Mouse (Mus musculus) induced T-regulatory cell, adult 2 months (primary cell): Measurements from ENCODE around the gene Gm20498.

Source experiments
- DNase-seq: peaks from one replicate; pipeline ENCODE4 v3.0.0-alpha.2; 2012; ENCODE audit warnings: low read depth

Gm20498 gene

DNA sequence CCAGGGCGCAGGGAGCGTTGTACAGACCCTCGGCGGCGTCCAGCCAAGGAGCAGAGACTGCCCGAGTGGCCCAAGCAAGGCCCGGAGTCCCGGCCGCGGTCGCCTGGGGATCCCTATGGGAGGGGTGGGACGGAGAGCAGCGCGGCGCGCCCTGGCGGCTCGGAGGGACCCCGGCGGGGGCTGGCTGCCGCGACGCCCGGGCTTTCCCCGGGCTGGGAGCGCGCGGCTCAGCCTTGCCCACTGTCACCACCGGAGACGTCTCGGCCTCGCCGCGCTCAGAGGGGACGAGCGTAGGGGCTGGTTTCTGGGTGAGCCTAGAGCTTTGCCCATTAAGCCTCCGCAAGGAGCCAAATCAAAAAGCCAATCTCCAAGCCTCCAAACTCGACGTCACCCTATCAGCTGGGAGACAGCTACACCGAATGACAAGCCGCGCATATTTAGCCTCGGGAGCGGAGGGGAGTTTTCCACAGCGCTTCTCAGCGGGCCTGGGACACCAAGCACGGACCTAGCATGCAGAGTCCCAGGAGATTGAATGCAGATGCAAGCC, 199.8 kb downstream of the Gm20498 start, which contains the start of gene Slc8a3:
TSS of gene Slc8a3 (minus strand) at position 306 of the 547 bp plus-strand sequence.
- no peak for DNase-seq

DNA sequence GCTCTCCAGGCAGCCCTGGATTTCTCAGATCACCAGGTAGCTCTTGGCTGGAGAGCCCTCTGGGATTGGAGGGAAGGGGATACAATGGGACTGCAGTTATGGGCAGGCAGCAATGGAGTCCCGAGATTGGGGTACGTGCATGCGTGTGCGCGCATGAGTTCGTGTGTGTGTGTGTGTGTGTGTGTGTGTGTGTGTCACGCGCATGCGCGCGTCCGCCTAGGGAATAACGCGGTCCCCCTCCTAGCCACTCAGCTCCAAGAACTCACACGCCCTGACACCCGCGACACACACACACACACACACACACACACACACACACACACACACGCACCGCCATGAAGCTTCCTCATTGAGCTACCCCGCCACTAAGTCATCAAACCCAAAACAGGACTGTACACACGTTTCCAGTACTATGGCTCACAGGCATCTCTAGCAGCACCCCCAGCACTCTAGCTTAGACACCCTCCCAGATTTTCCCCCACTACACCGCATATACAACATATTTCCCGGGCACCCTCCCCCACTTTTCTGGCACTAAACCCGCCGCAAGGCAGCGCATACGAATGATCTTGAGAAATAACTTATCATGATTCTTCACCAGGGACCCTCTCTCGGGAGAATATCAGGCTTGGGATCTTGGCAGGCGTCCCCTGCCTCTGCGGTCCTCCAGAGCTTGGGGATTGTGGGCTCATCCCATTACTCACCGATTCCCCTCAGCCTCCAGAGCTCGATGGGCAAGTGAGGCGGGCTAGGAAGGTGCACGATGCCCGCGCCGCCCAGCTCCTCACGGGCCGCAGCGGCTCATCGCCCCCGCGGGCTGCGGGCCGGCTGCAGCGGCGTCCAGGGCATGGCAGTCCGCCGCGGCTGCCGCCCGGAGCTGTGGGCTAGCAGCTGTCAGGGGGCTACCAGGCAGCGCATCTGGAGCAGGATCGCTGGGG, 200.5 kb downstream of the Gm20498 start:
- no peak for DNase-seq

DNA sequence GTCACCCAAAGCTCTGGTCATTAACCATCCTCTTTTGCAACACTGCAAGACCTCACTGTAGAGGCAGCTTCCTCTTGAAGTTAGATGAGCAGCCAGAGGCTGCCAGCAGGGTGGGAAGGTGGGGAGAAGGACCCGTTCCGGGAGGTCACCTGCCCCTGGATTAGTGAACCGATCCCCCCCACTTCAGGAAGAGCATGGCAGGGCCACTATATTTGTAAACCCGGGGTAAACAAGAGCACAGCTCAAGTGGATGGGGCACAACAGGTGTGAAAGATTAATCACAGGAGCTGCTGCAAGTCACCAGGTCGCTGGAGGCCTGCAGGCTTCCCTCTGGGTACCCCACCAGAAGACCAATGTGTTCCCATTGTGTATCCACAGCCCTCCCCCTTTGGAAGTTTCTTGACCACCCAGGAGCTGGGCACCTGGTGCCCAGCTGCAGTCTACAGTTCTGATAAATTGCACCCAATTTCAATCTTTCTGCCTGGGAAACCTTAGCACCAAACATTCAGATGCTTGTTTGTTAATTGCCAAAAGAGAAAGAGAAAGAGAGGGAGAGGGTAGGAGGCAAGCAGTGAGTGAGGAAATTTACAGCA, 201.6 kb downstream of the Gm20498 start:
- no peak for DNase-seq

DNA sequence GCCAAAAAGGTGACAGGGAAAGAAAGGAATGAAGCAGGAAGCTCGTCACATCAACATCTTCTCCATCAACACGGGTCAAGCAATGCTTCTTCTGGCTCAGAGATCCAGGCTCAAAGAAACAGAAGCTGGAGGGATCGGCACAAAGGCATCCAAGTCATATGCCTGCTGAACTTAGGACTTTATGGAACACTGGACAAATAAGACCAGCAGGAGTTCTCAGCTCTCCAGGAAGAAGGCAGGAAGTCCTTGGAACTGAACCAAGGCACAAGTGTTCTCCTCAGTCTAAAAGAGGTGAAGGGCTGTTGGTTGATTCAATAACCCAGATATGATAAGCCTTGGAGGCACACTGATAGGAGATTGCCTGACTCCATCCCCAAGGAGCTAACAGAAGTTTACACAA, 207.7 kb downstream of the Gm20498 start:
- no peak for DNase-seq

DNA sequence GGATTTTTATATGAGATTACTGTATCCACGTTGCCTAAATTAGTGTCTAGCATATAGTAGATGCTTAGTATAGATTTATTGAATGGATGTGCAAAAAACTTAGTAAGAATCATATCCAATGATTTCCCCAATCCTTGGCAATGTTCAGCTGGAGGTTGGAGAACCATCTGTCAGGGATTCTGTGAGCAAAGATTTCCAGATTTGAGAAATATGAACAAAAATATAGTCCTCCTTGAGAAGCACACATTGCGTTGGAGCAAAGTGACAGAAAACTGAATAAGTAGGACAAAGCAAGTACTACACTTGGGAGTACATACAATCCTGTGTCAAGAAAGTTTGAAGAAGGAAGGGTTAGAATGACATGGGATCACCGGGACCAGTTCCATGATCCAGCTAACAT, 208.6 kb downstream of the Gm20498 start:
- DNase-seq = no peak

DNA sequence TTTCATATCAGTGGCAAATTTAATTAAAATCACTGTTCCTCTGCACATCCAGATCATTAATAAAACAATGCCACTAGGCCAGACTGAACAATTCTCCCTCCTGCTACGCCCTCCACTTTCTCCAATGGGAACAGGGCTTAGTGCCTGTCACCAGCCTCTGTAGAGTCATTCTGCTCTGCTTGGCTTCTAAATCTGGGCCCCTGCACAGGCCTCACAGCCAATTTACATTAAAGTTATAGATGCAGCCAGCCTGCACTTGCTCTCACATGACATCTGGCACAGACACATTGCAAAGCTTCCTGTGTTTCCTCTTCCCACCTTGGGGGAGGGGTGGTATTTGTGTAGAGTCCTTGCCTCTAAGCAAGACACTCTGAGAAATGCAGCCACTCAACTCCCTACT, 211.7 kb downstream of the Gm20498 start:
- no peak for DNase-seq

DNA sequence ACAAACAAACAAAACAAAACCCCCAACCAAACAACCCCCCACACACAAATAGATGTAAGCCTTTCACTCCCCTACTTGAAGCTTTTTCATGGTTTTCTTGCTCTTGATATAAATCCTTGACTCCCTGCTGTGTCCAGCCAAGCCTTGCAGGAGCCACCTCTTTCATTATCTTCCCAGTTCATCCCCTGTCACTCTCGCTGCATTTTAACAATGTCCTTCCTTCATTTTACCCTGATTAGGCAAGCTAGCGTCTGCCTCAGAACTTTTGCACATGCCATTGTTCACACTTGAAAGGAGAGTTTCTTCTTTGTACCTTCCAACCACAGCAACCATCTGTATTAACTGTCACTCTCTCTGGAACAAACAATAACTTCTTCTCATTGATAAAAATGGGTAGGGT, 214.9 kb downstream of the Gm20498 start:
- DNase-seq = no peak

DNA sequence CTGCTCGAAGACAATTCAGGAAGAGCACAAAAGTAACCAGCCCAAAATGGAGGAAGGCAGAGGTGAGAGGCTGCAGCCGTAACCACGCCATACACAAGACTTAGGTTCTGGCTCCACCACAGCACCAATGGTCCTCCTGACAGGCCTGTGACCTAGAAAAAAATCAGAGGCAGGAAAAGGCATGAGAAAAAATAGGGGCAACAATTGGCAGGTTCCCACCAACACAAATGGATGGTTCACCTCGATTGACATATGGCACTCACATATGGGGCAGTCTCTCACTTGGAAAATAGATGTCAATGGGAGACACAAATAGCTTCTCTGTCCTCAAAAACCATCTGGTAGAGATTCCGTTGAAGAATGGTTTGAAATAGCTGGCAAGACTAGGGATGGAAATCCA, 216.8 kb downstream of the Gm20498 start:
- DNase-seq = no peak
